Mouse (Mus musculus): ENCODE measurements at regions not wholly inside any gene's neighbourhood (a gene's known extent, or its start where the extent isn't known, plus 50 kb on each side); places are given as distances from the start of the nearest gene placed in this dataset.
"Not testable (repeated sequence)": the region's sequence is repeated elsewhere in the genome, so short reads cannot be mapped to it uniquely, and the experiment has no call there.

- no peak for DNase-seq
Measured at GRCm38 (mm10) chr5:42884251-42884650, 348.7 kb upstream of the Cpeb2 start.

- no peak for DNase-seq
Measured at GRCm38 (mm10) chr5:42891890-42892289, 341.1 kb upstream of the Cpeb2 start.

GRCm38 (mm10) chr5:42906136-42906535 is 326.8 kb upstream of the Cpeb2 start:
- no peak for DNase-seq

GRCm38 (mm10) chr5:42919328-42919727 is 313.6 kb upstream of the Cpeb2 start:
- no peak for DNase-seq

GRCm38 (mm10) chr5:42932106-42932505 is 300.9 kb upstream of the Cpeb2 start:
- DNase-seq, result no peak

GRCm38 (mm10) chr5:42959296-42959862 is 273.6 kb upstream of the Cpeb2 start:
- no peak for DNase-seq

- DNase-seq, result not testable (repeated sequence)
Measured at GRCm38 (mm10) chr5:42966952-42967351, 266.0 kb upstream of the Cpeb2 start.

GRCm38 (mm10) chr5:42969209-42969608 is 263.8 kb upstream of the Cpeb2 start:
- DNase-seq, result no peak

- DNase-seq, result no peak
Measured at GRCm38 (mm10) chr5:42969621-42970020, 263.3 kb upstream of the Cpeb2 start.

- no peak for DNase-seq
Measured at GRCm38 (mm10) chr5:42977108-42977507, 255.9 kb upstream of the Cpeb2 start.

GRCm38 (mm10) chr5:42980946-42981650 is 251.9 kb upstream of the Cpeb2 start:
- DNase-seq, result no peak

GRCm38 (mm10) chr5:42986203-42986602 is 246.8 kb upstream of the Cpeb2 start:
- DNase-seq, result no peak

GRCm38 (mm10) chr5:42987710-42988466 is 245.1 kb upstream of the Cpeb2 start:
- no peak for DNase-seq

GRCm38 (mm10) chr5:42989287-42989686 is 243.7 kb upstream of the Cpeb2 start:
- DNase-seq, result no peak

- no peak for DNase-seq
Measured at GRCm38 (mm10) chr5:43024006-43024593, 208.9 kb upstream of the Cpeb2 start.

GRCm38 (mm10) chr5:43031285-43031684 is 201.7 kb upstream of the Cpeb2 start:
- DNase-seq, result no peak

- no peak for DNase-seq
Measured at GRCm38 (mm10) chr5:43031916-43032315, 201.1 kb upstream of the Cpeb2 start.

GRCm38 (mm10) chr5:43034421-43034820 is 198.5 kb upstream of the Cpeb2 start:
- no peak for DNase-seq

GRCm38 (mm10) chr5:43037592-43037991 is 195.4 kb upstream of the Cpeb2 start:
- DNase-seq, result no peak

- no peak for DNase-seq
Measured at GRCm38 (mm10) chr5:43039525-43039924, 193.4 kb upstream of the Cpeb2 start.

- no peak for DNase-seq
Measured at GRCm38 (mm10) chr5:43042585-43042984, 190.4 kb upstream of the Cpeb2 start.

- DNase-seq, result no peak
Measured at GRCm38 (mm10) chr5:43045860-43046259, 187.1 kb upstream of the Cpeb2 start.

GRCm38 (mm10) chr5:43047316-43047715 is 185.7 kb upstream of the Cpeb2 start:
- no peak for DNase-seq

Data from right cerebral cortex, postnatal 14 days (tissue).